Mouse (Mus musculus): ENCODE measurements at regions not wholly inside any gene's neighbourhood (a gene's known extent, or its start where the extent isn't known, plus 50 kb on each side); places are given as distances from the start of the nearest gene placed in this dataset.

- Histone ChIP-seq H3K36me3 (no peaks in the 10 kb centered on the region), H3K27ac (replicated peaks) (no peak overlapping the region), H3K4me3 (no peak overlapping the region), H3K9ac (replicated peaks) (no peak overlapping the region), H3K4me2 (replicated peaks) (no peak overlapping the region), H3K4me1 (no peaks in the 10 kb centered on the region), H3K27me3 (no peaks in the 10 kb centered on the region), H3K9me3 (no peaks in the 10 kb centered on the region)
- peak; percentile 82; the same call in 1 of the 2 replicates for ATAC-seq (replicated peaks)
- WGBS = 45% methylated on average over 5 of the region's 5 CpGs
These were observed 137.4 kb downstream of the Kitl start for GRCm38 (mm10) chr10:100152821-100153220.

GRCm38 (mm10) chr10:100153311-100153710, 137.9 kb downstream of the Kitl start:
- Histone ChIP-seq H3K9me3 (no peaks in the 10 kb centered on the region), H3K4me2 (replicated peaks) (no peak overlapping the region), H3K36me3 (no peaks in the 10 kb centered on the region), H3K4me3 (no peak overlapping the region), H3K27ac (replicated peaks) (no peak overlapping the region), H3K27me3 (no peaks in the 10 kb centered on the region), H3K4me1 (no peaks in the 10 kb centered on the region), H3K9ac (replicated peaks) (no peak overlapping the region)
- 84% methylated on average over 3 of the region's 3 CpGs for WGBS
- ATAC-seq (replicated peaks) = no peak

- Histone ChIP-seq H3K9me3 (no peaks in the 10 kb centered on the region), H3K4me1 (no peaks in the 10 kb centered on the region), H3K27ac (replicated peaks) (no peak overlapping the region), H3K4me2 (replicated peaks) (no peak overlapping the region), H3K27me3 (no peaks in the 10 kb centered on the region), H3K9ac (replicated peaks) (no peak overlapping the region), H3K36me3 (no peaks in the 10 kb centered on the region), H3K4me3 (no peak overlapping the region)
- no peak for ATAC-seq (replicated peaks)
- 88% methylated on average over 2 of the region's 2 CpGs for WGBS
These were observed 140.1 kb downstream of the Kitl start for GRCm38 (mm10) chr10:100155566-100155965.

- ATAC-seq (replicated peaks) = no peak
- H3K9ac ChIP-seq (replicated peaks) = no peak overlapping the region
- H3K27ac ChIP-seq (replicated peaks) = no peak overlapping the region
- no peaks in the 10 kb centered on the region for H3K36me3 ChIP-seq
- no peaks in the 10 kb centered on the region for H3K9me3 ChIP-seq
- no peak overlapping the region for H3K4me3 ChIP-seq
- WGBS = 72% methylated on average over 14 of the region's 14 CpGs
- no peak overlapping the region for H3K4me2 ChIP-seq (replicated peaks)
- H3K27me3 ChIP-seq = no peaks in the 10 kb centered on the region
- H3K4me1 ChIP-seq = no peaks in the 10 kb centered on the region
These were observed 144.6 kb downstream of the Kitl start for GRCm38 (mm10) chr10:100159843-100160531.

- Histone ChIP-seq H3K9me3 (no peaks in the 10 kb centered on the region), H3K4me1 (no peaks in the 10 kb centered on the region), H3K27me3 (no peaks in the 10 kb centered on the region), H3K27ac (replicated peaks) (no peak overlapping the region), H3K36me3 (no peaks in the 10 kb centered on the region), H3K4me3 (no peak overlapping the region), H3K9ac (replicated peaks) (no peak overlapping the region), H3K4me2 (replicated peaks) (no peak overlapping the region)
- ATAC-seq (replicated peaks) = no peak
- WGBS = 71% methylated on average over 4 of the region's 4 CpGs
These were observed 145.1 kb downstream of the Kitl start for GRCm38 (mm10) chr10:100160532-100160852.

GRCm38 (mm10) chr10:100161117-100161516, 145.7 kb downstream of the Kitl start:
- Histone ChIP-seq H3K4me2 (replicated peaks) (no peak overlapping the region), H3K36me3 (no peaks in the 10 kb centered on the region), H3K4me3 (no peak overlapping the region), H3K9ac (replicated peaks) (no peak overlapping the region), H3K27ac (replicated peaks) (no peak overlapping the region), H3K9me3 (no peaks in the 10 kb centered on the region), H3K27me3 (no peaks in the 10 kb centered on the region), H3K4me1 (no peaks in the 10 kb centered on the region)
- WGBS = 73% methylated on average over 3 of the region's 3 CpGs
- no peak for ATAC-seq (replicated peaks)

GRCm38 (mm10) chr10:100164526-100164925, 149.1 kb downstream of the Kitl start:
- Histone ChIP-seq H3K27me3 (no peaks in the 10 kb centered on the region), H3K27ac (replicated peaks) (no peak overlapping the region), H3K4me1 (no peaks in the 10 kb centered on the region), H3K9ac (replicated peaks) (no peak overlapping the region), H3K4me3 (no peak overlapping the region), H3K4me2 (replicated peaks) (no peak overlapping the region), H3K36me3 (no peaks in the 10 kb centered on the region), H3K9me3 (no peaks in the 10 kb centered on the region)
- WGBS = 48% methylated on average over 1 of the region's 1 CpGs
- ATAC-seq (replicated peaks) = no peak

GRCm38 (mm10) chr10:100170836-100171235, 155.4 kb downstream of the Kitl start:
- Histone ChIP-seq H3K9ac (replicated peaks) (no peak overlapping the region), H3K9me3 (no peaks in the 10 kb centered on the region), H3K4me3 (no peak overlapping the region), H3K4me1 (no peaks in the 10 kb centered on the region), H3K27ac (replicated peaks) (no peak overlapping the region), H3K27me3 (no peaks in the 10 kb centered on the region), H3K4me2 (replicated peaks) (no peak overlapping the region), H3K36me3 (no peaks in the 10 kb centered on the region)
- ATAC-seq (replicated peaks) = no peak

GRCm38 (mm10) chr10:100197673-100198072, 137.8 kb upstream of the Gm4301 start:
- no peak overlapping the region for H3K4me3 ChIP-seq
- no peak overlapping the region for H3K27ac ChIP-seq (replicated peaks)
- ATAC-seq (replicated peaks) = no peak
- H3K36me3 ChIP-seq = no peaks in the 10 kb centered on the region
- H3K27me3 ChIP-seq = no peaks in the 10 kb centered on the region
- H3K4me1 ChIP-seq = no peaks in the 10 kb centered on the region
- no peak overlapping the region for H3K4me2 ChIP-seq (replicated peaks)
- H3K9me3 ChIP-seq = no peaks in the 10 kb centered on the region
- no peak overlapping the region for H3K9ac ChIP-seq (replicated peaks)

GRCm38 (mm10) chr10:100199090-100199690, 136.3 kb upstream of the Gm4301 start:
- 59% methylated on average over 8 of the region's 8 CpGs for WGBS
- no peak overlapping the region for H3K9ac ChIP-seq (replicated peaks)
- H3K36me3 ChIP-seq = no peaks in the 10 kb centered on the region
- no peak for ATAC-seq (replicated peaks)
- no peak overlapping the region for H3K27ac ChIP-seq (replicated peaks)
- no peak overlapping the region for H3K4me3 ChIP-seq
- no peak overlapping the region for H3K4me2 ChIP-seq (replicated peaks)
- H3K9me3 ChIP-seq = no peaks in the 10 kb centered on the region
- no peaks in the 10 kb centered on the region for H3K4me1 ChIP-seq
- H3K27me3 ChIP-seq = no peaks in the 10 kb centered on the region

GRCm38 (mm10) chr10:100200431-100200830, 135.0 kb upstream of the Gm4301 start:
- Histone ChIP-seq H3K27me3 (no peaks in the 10 kb centered on the region), H3K4me1 (no peaks in the 10 kb centered on the region), H3K4me3 (no peak overlapping the region), H3K4me2 (replicated peaks) (no peak overlapping the region), H3K27ac (replicated peaks) (no peak overlapping the region), H3K9ac (replicated peaks) (no peak overlapping the region), H3K9me3 (no peaks in the 10 kb centered on the region), H3K36me3 (no peaks in the 10 kb centered on the region)
- 2% methylated on average over 8 of the region's 8 CpGs for WGBS
- no peak for ATAC-seq (replicated peaks)

GRCm38 (mm10) chr10:100206617-100207530, 128.6 kb upstream of the Gm4301 start:
- no peaks in the 10 kb centered on the region for H3K36me3 ChIP-seq
- no peak overlapping the region for H3K27ac ChIP-seq (replicated peaks)
- no peaks in the 10 kb centered on the region for H3K4me1 ChIP-seq
- no peak overlapping the region for H3K4me2 ChIP-seq (replicated peaks)
- H3K9ac ChIP-seq (replicated peaks) = no peak overlapping the region
- WGBS = 81% methylated on average over 10 of the region's 10 CpGs
- no peaks in the 10 kb centered on the region for H3K9me3 ChIP-seq
- ATAC-seq (replicated peaks) = no peak
- no peaks in the 10 kb centered on the region for H3K27me3 ChIP-seq
- H3K4me3 ChIP-seq = no peak overlapping the region

All from forebrain, embryonic 15.5 days (tissue).